Mouse (Mus musculus): ENCODE results near the gene Tas1r3.

GRCm38 (mm10) chr4:155869317-155870033, 6.3 kb upstream of the Tas1r3 start, which contains the start of the genes Cptp and Ints11:
- no peak for TF ChIP-seq EP300 (IDR thresholded peaks at IDR 0.05; ENCODE audit: low read depth)
- peak; percentile 48 for TF ChIP-seq CTCF (IDR thresholded peaks at IDR 0.05; ENCODE audit: low read depth)
